Mouse (Mus musculus) spleen, adult 2 months (tissue): Measurements from ENCODE around the gene Gm10681.
"Not testable (repeated sequence)": the region's sequence is repeated elsewhere in the genome, so short reads cannot be mapped to it uniquely, and the experiment has no call there.

Experiments used
- CTCF ChIP-seq: fragments of 200-500 bp; IDR thresholded peaks from 2 replicates; pipeline ENCODE4 v1.5.1; 2011; ENCODE audit warnings: mild to moderate bottlenecking, inconsistent platforms; ENCODE audit not compliant: insufficient read depth, insufficient read length, insufficient replicate concordance; ENCODE audit errors: extremely low read depth
- POLR2A ChIP-seq: fragments of 200-500 bp; IDR thresholded peaks from 2 replicates; pipeline ENCODE4 v1.6.1; 2011; ENCODE audit warnings: low read depth, low read length, inconsistent platforms

DNA sequence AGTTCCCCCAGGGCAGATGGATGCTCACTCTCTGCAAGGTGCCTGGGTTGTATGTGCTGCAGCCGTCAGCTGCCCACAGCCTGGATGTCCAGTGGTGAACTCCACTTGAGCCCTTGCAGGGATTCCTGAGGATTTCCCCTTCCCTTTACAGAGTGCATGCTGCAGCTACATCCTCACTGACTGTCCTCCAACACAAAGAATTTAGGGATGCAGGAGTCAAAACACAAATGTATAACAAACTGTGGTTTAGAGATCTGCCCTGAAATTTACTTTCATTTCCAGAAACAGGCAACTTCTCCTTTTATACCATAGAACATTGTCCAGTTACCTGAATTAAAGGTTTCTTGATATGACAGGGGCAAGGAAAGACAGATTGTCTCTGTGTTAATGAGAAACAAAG, 28.2 kb upstream of the Gm10681 start:
- TF ChIP-seq POLR2A, CTCF: not testable (repeated sequence)
